Mouse (Mus musculus) E14TG2a.4 (cell line): ENCODE measurements at regions not wholly inside any gene's neighbourhood (a gene's known extent, or its start where the extent isn't known, plus 50 kb on each side); places are given as distances from the start of the nearest gene placed in this dataset.
A peak's percentile ranks its signal among the peaks of the same experiment; 100 is the strongest.
"Not testable (repeated sequence)": the region's sequence is repeated elsewhere in the genome, so short reads cannot be mapped to it uniquely, and the experiment has no call there.

Source experiments
- H3K27me3 ChIP-seq: 2 replicates; pipeline ENCODE4 v1.6.1; 2014; ENCODE audit warnings: low read length, control low read depth; ENCODE audit not compliant: insufficient read depth
- H3K36me3 ChIP-seq: 2 replicates; pipeline ENCODE4 v1.6.1; 2014; ENCODE audit warnings: low read length, control low read depth; ENCODE audit not compliant: insufficient read depth
- H3K4me1 ChIP-seq: replicated peaks from 2 replicates; pipeline ENCODE4 v1.6.1; 2014; ENCODE audit warnings: low read depth, low read length, control low read depth
- H3K4me3 ChIP-seq: replicated peaks from 2 replicates; pipeline ENCODE4 v1.5.1; 2014; ENCODE audit warnings: mild to moderate bottlenecking, low read length
- H3K9me3 ChIP-seq: 2 replicates; pipeline ENCODE4 v1.6.1; 2014; ENCODE audit warnings: low read length, control low read depth
- NANOG ChIP-seq: IDR thresholded peaks from 2 replicates; pipeline ENCODE4 v1.6.1; 2014; ENCODE audit warnings: borderline replicate concordance, low read length, mixed read lengths

GRCm38 (mm10) chr17:17004632-17005265 lies 59.2 kb upstream of the Zfp960 start:
- peaks cover 16% of the 10 kb centered on the region for H3K9me3 ChIP-seq
- not testable (repeated sequence) for H3K27me3 ChIP-seq, H3K36me3 ChIP-seq
- TF ChIP-seq NANOG, result peak; percentile 18; the same call in 1 of the 2 replicates
- peak overlapping the region; percentile 83 for H3K4me3 ChIP-seq
- H3K4me1 ChIP-seq, result peaks cover 12% of the 10 kb centered on the region; the same call in 1 of the 2 replicates

GRCm38 (mm10) chr17:17005267-17005666 lies 58.6 kb upstream of the Zfp960 start:
- Histone ChIP-seq H3K4me3 (peak overlapping the region; percentile 83), H3K4me1 (peaks cover 12% of the 10 kb centered on the region; the same call in 1 of the 2 replicates), H3K9me3 (peaks cover 20% of the 10 kb centered on the region), H3K36me3 (peaks cover 12% of the 10 kb centered on the region; the same call in 1 of the 2 replicates)
- H3K27me3 ChIP-seq, result not testable (repeated sequence)
